Mouse (Mus musculus): ENCODE results near the gene Rap1gap2. TPM values are rescaled to one million over a fixed set of nuclear protein-coding genes. Genes with fewer than 3 reads are reported as not detected.

The Rap1gap2 gene
- polyA plus RNA-seq, 1 experiment from 2014 or later, result 11.4 TPM

- Histone ChIP-seq H3K9me3 (replicated peaks; ENCODE audit: low read length) (no peaks in the 10 kb centered on the region), H3K4me1 (replicated peaks; ENCODE audit: insufficient read depth, low read length) (no peaks in the 10 kb centered on the region), H3K9ac (ENCODE audit: low read depth, low read length) (no peak overlapping the region), H3K4me2 (ENCODE audit: low read length) (no peak overlapping the region), H3K27me3 (ENCODE audit: insufficient read depth, low read length) (no peaks in the 10 kb centered on the region), H3K27ac (no peak overlapping the region), H3K36me3 (ENCODE audit: insufficient read depth, low read length) (no peaks in the 10 kb centered on the region), H3K4me3 (replicated peaks; ENCODE audit: low read depth, low read length) (no peak overlapping the region)
- DNase-seq (ENCODE audit: low spot score), result no peak
- no peak for ATAC-seq (replicated peaks; ENCODE audit: low FRiP score, low read depth)
- WGBS, result 91% methylated on average over 2 of the region's 2 CpGs
- TF ChIP-seq CTCF (IDR thresholded peaks at IDR 0.05; ENCODE audit: low read depth), result no peak
Observed at GRCm38 (mm10) chr11:74478877-74479276, 131.8 kb downstream of the Rap1gap2 start.

- Histone ChIP-seq H3K27ac (no peak overlapping the region), H3K27me3 (ENCODE audit: insufficient read depth, low read length) (no peaks in the 10 kb centered on the region), H3K4me2 (ENCODE audit: low read length) (no peak overlapping the region), H3K9ac (ENCODE audit: low read depth, low read length) (no peak overlapping the region), H3K4me1 (replicated peaks; ENCODE audit: insufficient read depth, low read length) (no peaks in the 10 kb centered on the region), H3K36me3 (ENCODE audit: insufficient read depth, low read length) (no peaks in the 10 kb centered on the region), H3K9me3 (replicated peaks; ENCODE audit: low read length) (no peaks in the 10 kb centered on the region), H3K4me3 (replicated peaks; ENCODE audit: low read depth, low read length) (no peak overlapping the region)
- no peak for TF ChIP-seq CTCF (IDR thresholded peaks at IDR 0.05; ENCODE audit: low read depth)
- ATAC-seq (replicated peaks; ENCODE audit: low FRiP score, low read depth), result no peak
- 67% methylated on average over 10 of the region's 10 CpGs for WGBS
- DNase-seq (ENCODE audit: low spot score), result no peak
Observed at GRCm38 (mm10) chr11:74472671-74473070, 138.0 kb downstream of the Rap1gap2 start.

- Histone ChIP-seq H3K4me3 (replicated peaks; ENCODE audit: low read depth, low read length) (no peak overlapping the region), H3K27me3 (ENCODE audit: insufficient read depth, low read length) (no peaks in the 10 kb centered on the region), H3K9me3 (replicated peaks; ENCODE audit: low read length) (no peaks in the 10 kb centered on the region), H3K4me1 (replicated peaks; ENCODE audit: insufficient read depth, low read length) (no peaks in the 10 kb centered on the region), H3K27ac (no peak overlapping the region), H3K4me2 (ENCODE audit: low read length) (no peak overlapping the region), H3K36me3 (ENCODE audit: insufficient read depth, low read length) (no peaks in the 10 kb centered on the region), H3K9ac (ENCODE audit: low read depth, low read length) (no peak overlapping the region)
- DNase-seq (ENCODE audit: low spot score), result no peak
- TF ChIP-seq CTCF (IDR thresholded peaks at IDR 0.05; ENCODE audit: low read depth), result no peak
- 45% methylated on average over 6 of the region's 6 CpGs for WGBS
- ATAC-seq (replicated peaks; ENCODE audit: low FRiP score, low read depth), result no peak
Observed at GRCm38 (mm10) chr11:74468195-74468594, 142.5 kb downstream of the Rap1gap2 start.

GRCm38 (mm10) chr11:74465712-74466111 is 145.0 kb downstream of the Rap1gap2 start:
- H3K36me3 ChIP-seq (ENCODE audit: insufficient read depth, low read length), result no peaks in the 10 kb centered on the region
- peak; percentile 21; the same call in 1 of the 2 replicates for ATAC-seq (replicated peaks; ENCODE audit: low FRiP score, low read depth)
- H3K27me3 ChIP-seq (ENCODE audit: insufficient read depth, low read length), result no peaks in the 10 kb centered on the region
- H3K4me1 ChIP-seq (replicated peaks; ENCODE audit: insufficient read depth, low read length), result no peaks in the 10 kb centered on the region
- H3K4me3 ChIP-seq (replicated peaks; ENCODE audit: low read depth, low read length), result no peak overlapping the region
- no peak overlapping the region for H3K9ac ChIP-seq (ENCODE audit: low read depth, low read length)
- DNase-seq (ENCODE audit: low spot score), result no peak
- no peaks in the 10 kb centered on the region for H3K9me3 ChIP-seq (replicated peaks; ENCODE audit: low read length)
- WGBS, result 37% methylated on average over 7 of the region's 7 CpGs
- H3K4me2 ChIP-seq (ENCODE audit: low read length), result no peak overlapping the region
- H3K27ac ChIP-seq, result no peak overlapping the region
- peak; percentile 64 for TF ChIP-seq CTCF (IDR thresholded peaks at IDR 0.05; ENCODE audit: low read depth)

- 47% methylated on average over 10 of the region's 10 CpGs for WGBS
- Histone ChIP-seq H3K4me2 (ENCODE audit: low read length) (no peak overlapping the region), H3K27ac (no peak overlapping the region)
Observed at GRCm38 (mm10) chr11:74464181-74464977, 146.3 kb downstream of the Rap1gap2 start.

GRCm38 (mm10) chr11:74462651-74463050 is 148.1 kb downstream of the Rap1gap2 start:
- DNase-seq (ENCODE audit: low spot score), result no peak
- 44% methylated on average over 2 of the region's 2 CpGs for WGBS
- H3K4me1 ChIP-seq (replicated peaks; ENCODE audit: insufficient read depth, low read length), result no peaks in the 10 kb centered on the region
- no peak overlapping the region for H3K4me2 ChIP-seq (ENCODE audit: low read length)
- H3K27me3 ChIP-seq (ENCODE audit: insufficient read depth, low read length), result no peaks in the 10 kb centered on the region
- H3K27ac ChIP-seq, result no peak overlapping the region
- H3K4me3 ChIP-seq (replicated peaks; ENCODE audit: low read depth, low read length), result no peak overlapping the region
- ATAC-seq (replicated peaks; ENCODE audit: low FRiP score, low read depth), result no peak
- H3K36me3 ChIP-seq (ENCODE audit: insufficient read depth, low read length), result no peaks in the 10 kb centered on the region
- H3K9ac ChIP-seq (ENCODE audit: low read depth, low read length), result no peak overlapping the region
- TF ChIP-seq CTCF (IDR thresholded peaks at IDR 0.05; ENCODE audit: low read depth), result no peak
- no peaks in the 10 kb centered on the region for H3K9me3 ChIP-seq (replicated peaks; ENCODE audit: low read length)

More at GRCm38 (mm10) chr11:74464181-74464977, 146.3 kb downstream of the Rap1gap2 start:
- ATAC-seq (replicated peaks; ENCODE audit: low FRiP score, low read depth) (no peak), DNase-seq (ENCODE audit: low spot score) (peak; percentile 56)
- Histone ChIP-seq H3K27me3 (ENCODE audit: insufficient read depth, low read length) (no peaks in the 10 kb centered on the region), H3K4me3 (replicated peaks; ENCODE audit: low read depth, low read length) (no peak overlapping the region), H3K4me1 (replicated peaks; ENCODE audit: insufficient read depth, low read length) (no peaks in the 10 kb centered on the region), H3K9me3 (replicated peaks; ENCODE audit: low read length) (no peaks in the 10 kb centered on the region), H3K9ac (ENCODE audit: low read depth, low read length) (no peak overlapping the region), H3K36me3 (ENCODE audit: insufficient read depth, low read length) (no peaks in the 10 kb centered on the region)
- no peak for TF ChIP-seq CTCF (IDR thresholded peaks at IDR 0.05; ENCODE audit: low read depth)

Measured in kidney, postnatal 0 days (tissue).